Mouse (Mus musculus): ENCODE results near the gene 6430628N08Rik. TPM values are rescaled to one million over a fixed set of nuclear protein-coding genes. Genes with fewer than 3 reads are reported as not detected.

Gene 6430628N08Rik
- polyA plus RNA-seq, 1 experiment from 2014 or later = not detected

DNA sequence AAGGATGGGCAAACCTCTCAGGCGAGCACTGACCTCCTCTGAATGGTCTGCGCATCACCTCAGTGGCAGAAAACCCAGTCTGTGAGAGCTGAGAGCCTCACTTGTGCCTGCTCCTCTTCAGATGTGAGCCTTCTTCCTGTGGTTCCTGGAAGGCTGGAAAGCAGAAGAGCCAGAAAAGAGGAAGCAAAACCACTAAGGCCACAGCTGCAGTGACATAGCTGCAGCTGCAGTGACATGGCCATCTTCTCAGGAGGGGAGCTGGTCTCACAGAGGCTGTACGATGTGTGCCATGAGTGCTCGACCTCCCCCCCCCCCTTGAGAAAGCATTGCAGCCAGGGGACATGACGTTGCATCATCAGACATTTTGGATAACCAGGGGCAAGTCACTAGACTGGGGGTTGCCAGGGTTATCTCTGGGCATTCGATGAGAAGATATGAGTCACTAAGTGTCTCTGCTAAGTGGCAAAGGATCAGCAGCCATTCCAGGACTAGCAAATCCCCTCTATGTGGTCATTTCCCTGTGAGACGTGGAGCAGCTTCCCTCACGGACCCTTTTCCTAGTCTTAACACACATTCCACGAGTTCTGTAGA is 33.1 kb upstream of the 6430628N08Rik start:
- H3K4me1 ChIP-seq = peaks cover 19% of the 10 kb centered on the region
- H3K27me3 ChIP-seq = no peaks in the 10 kb centered on the region
- no peak overlapping the region for H3K4me2 ChIP-seq
- H3K4me3 ChIP-seq (replicated peaks) = no peak overlapping the region
- H3K9me3 ChIP-seq = no peaks in the 10 kb centered on the region
- WGBS = 83% methylated on average over 9 of the region's 9 CpGs
- H3K27ac ChIP-seq = no peak overlapping the region
- H3K9ac ChIP-seq = no peak overlapping the region
- peaks cover 48% of the 10 kb centered on the region for H3K36me3 ChIP-seq (replicated peaks)
- no peak for ATAC-seq (ENCODE audit: low FRiP score)

DNA sequence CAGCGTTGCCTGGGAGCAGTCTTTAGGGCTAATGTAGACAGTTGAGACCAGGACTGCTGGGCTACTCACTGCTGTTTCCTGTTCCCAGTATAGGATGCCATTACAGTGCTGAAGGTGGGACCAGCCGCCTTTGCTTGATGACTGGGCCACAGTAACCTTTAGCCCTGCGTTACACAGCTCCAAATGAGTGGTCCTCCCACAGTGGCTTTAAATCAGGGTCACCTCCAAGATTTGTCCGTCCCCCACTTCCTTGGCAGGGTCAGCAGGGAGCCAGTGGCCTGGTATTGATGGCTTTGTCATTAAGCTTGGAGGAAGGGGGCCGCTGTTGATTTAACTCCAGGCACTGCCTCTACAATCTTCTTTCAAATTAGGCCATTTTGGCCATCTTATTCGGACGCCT is 27.1 kb upstream of the 6430628N08Rik start:
- WGBS = 72% methylated on average over 7 of the region's 7 CpGs
- Histone ChIP-seq H3K36me3 (replicated peaks) (peaks cover 30% of the 10 kb centered on the region), H3K9me3 (no peaks in the 10 kb centered on the region), H3K27ac (no peak overlapping the region), H3K9ac (no peak overlapping the region), H3K4me3 (replicated peaks) (no peak overlapping the region), H3K4me2 (no peak overlapping the region), H3K4me1 (no peaks in the 10 kb centered on the region), H3K27me3 (0 out of 2 replicates have a peak, but pooled peaks cover 5% of the 10 kb centered on the region)
- ATAC-seq (ENCODE audit: low FRiP score) = no peak

DNA sequence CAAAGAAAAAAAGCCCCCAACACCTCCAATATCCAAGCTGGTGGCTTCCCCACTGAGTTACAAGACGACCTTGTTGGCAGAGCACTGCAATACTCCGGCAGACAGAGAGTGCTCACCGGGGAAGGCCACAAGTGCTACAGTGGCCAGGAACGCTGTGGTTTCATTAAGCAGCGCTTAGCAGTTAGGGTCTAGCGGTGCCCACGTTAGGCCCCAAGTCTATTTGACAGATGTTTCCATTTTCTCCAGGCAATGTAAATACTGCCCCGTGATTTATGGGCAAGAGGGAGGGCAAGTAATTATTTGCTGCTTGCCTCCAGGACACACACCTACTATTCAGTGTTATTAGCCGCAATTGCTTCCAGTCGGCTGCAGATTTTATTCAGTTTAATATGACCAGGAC is 26.6 kb upstream of the 6430628N08Rik start:
- H3K27ac ChIP-seq = no peak overlapping the region
- WGBS = 53% methylated on average over 10 of the region's 10 CpGs
- H3K4me2 ChIP-seq = no peak overlapping the region
- H3K4me3 ChIP-seq (replicated peaks) = no peak overlapping the region
- H3K9me3 ChIP-seq = no peaks in the 10 kb centered on the region
- ATAC-seq (ENCODE audit: low FRiP score) = no peak
- 0 out of 2 replicates have a peak, but pooled peaks cover 5% of the 10 kb centered on the region for H3K27me3 ChIP-seq
- H3K36me3 ChIP-seq (replicated peaks) = peaks cover 28% of the 10 kb centered on the region
- H3K4me1 ChIP-seq = no peaks in the 10 kb centered on the region
- H3K9ac ChIP-seq = no peak overlapping the region

DNA sequence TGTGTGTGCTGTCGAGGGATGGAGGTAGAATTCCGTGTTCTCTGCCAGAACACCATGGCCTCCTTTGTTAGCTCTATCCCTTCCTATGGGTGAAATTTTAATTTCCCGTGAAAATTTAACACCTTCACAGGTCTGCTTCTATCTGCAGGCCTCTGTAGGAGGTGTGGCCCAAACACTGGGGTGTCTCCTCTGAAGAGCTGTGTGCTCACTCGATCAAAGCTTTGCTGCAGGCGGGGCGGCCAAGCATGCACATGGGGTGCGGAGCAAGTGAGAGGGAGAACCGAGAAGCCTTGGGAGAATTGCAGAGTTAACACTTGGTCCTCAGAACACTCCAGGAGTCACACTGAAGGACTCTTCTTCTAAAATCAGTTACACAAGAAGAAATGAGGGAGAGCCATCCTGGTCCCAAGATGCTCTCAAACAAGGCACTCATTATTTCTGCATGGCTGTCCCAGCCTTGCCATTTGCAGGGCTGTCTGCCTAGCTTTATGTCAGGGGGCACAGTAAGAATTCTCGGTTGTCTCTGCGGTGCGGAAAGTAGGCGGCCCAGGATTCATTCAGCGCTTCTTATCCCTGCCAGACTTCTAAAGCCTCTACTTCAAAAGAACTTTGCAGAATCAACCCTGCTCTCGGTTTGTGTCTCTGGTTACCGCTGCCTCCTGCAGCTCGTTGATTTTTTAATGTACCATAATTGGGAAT is 20.8 kb upstream of the 6430628N08Rik start:
- H3K9me3 ChIP-seq = no peaks in the 10 kb centered on the region
- H3K27ac ChIP-seq = peak overlapping the region; percentile 58; the same call in 1 of the 2 replicates
- H3K4me2 ChIP-seq = peak overlapping the region; percentile 13; the same call in 1 of the 2 replicates
- H3K36me3 ChIP-seq (replicated peaks) = peaks cover 16% of the 10 kb centered on the region
- no peak for ATAC-seq (ENCODE audit: low FRiP score)
- H3K4me1 ChIP-seq = peaks cover 17% of the 10 kb centered on the region
- no peak overlapping the region for H3K4me3 ChIP-seq (replicated peaks)
- 13% methylated on average over 16 of the region's 16 CpGs for WGBS
- 0 out of 2 replicates have a peak overlapping the region, but pooled peaks have one; percentile 21 for H3K9ac ChIP-seq
- H3K27me3 ChIP-seq = 0 out of 2 replicates have a peak, but pooled peaks cover 5% of the 10 kb centered on the region

- Histone ChIP-seq H3K27ac (no peak overlapping the region), H3K4me1 (peaks cover 30% of the 10 kb centered on the region), H3K4me2 (no peak overlapping the region), H3K27me3 (no peaks in the 10 kb centered on the region), H3K36me3 (replicated peaks) (peaks cover 29% of the 10 kb centered on the region), H3K4me3 (replicated peaks) (no peak overlapping the region), H3K9ac (no peak overlapping the region), H3K9me3 (no peaks in the 10 kb centered on the region)
- no peak for ATAC-seq (ENCODE audit: low FRiP score)
- 77% methylated on average over 3 of the region's 3 CpGs for WGBS
Measured at GRCm38 (mm10) chr4:115873231-115873630, 17.2 kb upstream of the 6430628N08Rik start.

DNA sequence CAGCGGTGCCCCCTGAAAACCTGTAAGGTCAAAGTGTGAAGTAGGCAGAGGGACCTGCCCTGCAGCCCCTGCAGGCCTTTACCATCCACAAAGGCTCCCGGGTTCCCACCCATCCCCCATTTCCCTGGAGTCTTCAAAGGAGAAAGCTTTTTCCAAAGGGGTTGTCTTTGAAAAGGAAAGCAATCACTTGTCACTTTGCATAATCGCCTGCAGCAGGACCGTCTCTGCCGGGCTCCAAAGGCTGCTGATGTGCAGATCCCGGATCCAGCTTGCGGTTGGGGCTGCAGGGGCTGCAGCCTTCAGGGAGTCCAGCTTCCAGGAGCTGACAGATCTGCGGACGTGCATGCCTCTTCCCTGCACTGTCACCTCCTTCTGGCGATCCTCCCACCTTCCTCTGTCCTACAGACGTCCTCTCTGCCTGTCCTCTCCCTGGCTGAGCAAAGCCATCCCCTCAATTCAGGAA is 12.2 kb upstream of the 6430628N08Rik start:
- peak overlapping the region; percentile 36; the same call in 1 of the 2 replicates for H3K9ac ChIP-seq
- no peaks in the 10 kb centered on the region for H3K9me3 ChIP-seq
- no peaks in the 10 kb centered on the region for H3K27me3 ChIP-seq
- H3K4me2 ChIP-seq = peak overlapping the region; percentile 45
- peak overlapping the region; percentile 84 for H3K27ac ChIP-seq
- no peak overlapping the region for H3K4me3 ChIP-seq (replicated peaks)
- peaks cover 56% of the 10 kb centered on the region for H3K4me1 ChIP-seq
- peaks cover 20% of the 10 kb centered on the region; the same call in 1 of the 2 replicates for H3K36me3 ChIP-seq (replicated peaks)
- 1% methylated on average over 11 of the region's 11 CpGs for WGBS
- peak; percentile 57 for ATAC-seq (ENCODE audit: low FRiP score)

GRCm38 (mm10) chr4:115878828-115879227 is 11.6 kb upstream of the 6430628N08Rik start:
- Histone ChIP-seq H3K9me3 (no peaks in the 10 kb centered on the region), H3K4me3 (replicated peaks) (no peak overlapping the region), H3K9ac (no peak overlapping the region), H3K27me3 (0 out of 2 replicates have a peak, but pooled peaks cover under 1% of the 10 kb centered on the region), H3K36me3 (replicated peaks) (peaks cover 14% of the 10 kb centered on the region; the same call in 1 of the 2 replicates), H3K27ac (no peak overlapping the region), H3K4me2 (no peak overlapping the region), H3K4me1 (peaks cover 56% of the 10 kb centered on the region)
- ATAC-seq (ENCODE audit: low FRiP score) = no peak
- WGBS = 35% methylated on average over 9 of the region's 9 CpGs

DNA sequence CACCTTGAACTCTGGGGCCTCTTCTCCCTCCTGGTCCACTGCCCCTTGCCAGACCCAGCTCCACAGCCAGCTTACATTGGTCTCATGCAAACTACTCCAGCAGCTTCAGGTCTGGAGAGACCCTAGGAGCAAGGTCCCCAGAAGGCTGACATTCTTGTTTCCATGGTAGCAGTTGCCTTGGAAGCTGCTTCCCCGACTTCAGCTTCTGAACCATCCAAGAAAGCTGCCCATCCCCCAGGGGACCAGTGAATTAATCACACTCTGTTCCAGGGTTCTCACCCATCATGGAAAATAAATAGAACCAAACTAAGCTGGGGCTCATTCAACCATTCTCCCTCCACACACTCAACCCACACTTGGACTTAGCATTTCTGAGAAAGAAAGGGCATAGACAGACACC is 9.3 kb upstream of the 6430628N08Rik start:
- H3K4me3 ChIP-seq (replicated peaks) = no peak overlapping the region
- no peak overlapping the region for H3K9ac ChIP-seq
- peaks cover 56% of the 10 kb centered on the region for H3K4me1 ChIP-seq
- 0 out of 2 replicates have a peak, but pooled peaks cover 3% of the 10 kb centered on the region for H3K36me3 ChIP-seq (replicated peaks)
- WGBS = 6% methylated on average over 1 of the region's 1 CpGs
- H3K27me3 ChIP-seq = peaks cover 11% of the 10 kb centered on the region; the same call in 1 of the 2 replicates
- H3K27ac ChIP-seq = peak overlapping the region; percentile 62
- no peaks in the 10 kb centered on the region for H3K9me3 ChIP-seq
- H3K4me2 ChIP-seq = 0 out of 2 replicates have a peak overlapping the region, but pooled peaks have one; percentile 5
- peak; percentile 66 for ATAC-seq (ENCODE audit: low FRiP score)

DNA sequence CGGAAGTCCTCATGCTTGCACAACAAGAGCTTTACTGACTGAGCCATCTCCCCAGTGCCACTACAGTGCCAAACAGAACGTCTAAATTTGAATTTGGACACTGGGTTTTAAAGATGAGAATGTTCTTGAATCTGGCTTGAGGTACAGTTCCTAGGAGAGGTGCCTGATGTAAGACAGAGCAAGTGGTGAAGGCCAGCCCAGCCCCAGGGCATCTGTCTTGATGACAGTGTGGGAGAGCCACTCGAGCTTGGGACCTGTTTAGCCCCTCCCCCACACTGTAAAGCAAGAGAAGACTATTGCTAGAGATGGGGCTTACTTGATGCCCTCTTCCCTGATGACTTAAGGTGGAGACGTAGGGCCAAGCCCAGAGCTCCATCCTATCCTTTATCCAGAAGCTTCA is 8.3 kb upstream of the 6430628N08Rik start:
- Histone ChIP-seq H3K27me3 (peaks cover 12% of the 10 kb centered on the region; the same call in 1 of the 2 replicates), H3K4me1 (peaks cover 53% of the 10 kb centered on the region), H3K9ac (no peak overlapping the region), H3K27ac (no peak overlapping the region), H3K9me3 (no peaks in the 10 kb centered on the region), H3K4me3 (replicated peaks) (no peak overlapping the region), H3K36me3 (replicated peaks) (no peaks in the 10 kb centered on the region), H3K4me2 (no peak overlapping the region)
- WGBS = 70% methylated on average over 4 of the region's 4 CpGs
- ATAC-seq (ENCODE audit: low FRiP score) = no peak

DNA sequence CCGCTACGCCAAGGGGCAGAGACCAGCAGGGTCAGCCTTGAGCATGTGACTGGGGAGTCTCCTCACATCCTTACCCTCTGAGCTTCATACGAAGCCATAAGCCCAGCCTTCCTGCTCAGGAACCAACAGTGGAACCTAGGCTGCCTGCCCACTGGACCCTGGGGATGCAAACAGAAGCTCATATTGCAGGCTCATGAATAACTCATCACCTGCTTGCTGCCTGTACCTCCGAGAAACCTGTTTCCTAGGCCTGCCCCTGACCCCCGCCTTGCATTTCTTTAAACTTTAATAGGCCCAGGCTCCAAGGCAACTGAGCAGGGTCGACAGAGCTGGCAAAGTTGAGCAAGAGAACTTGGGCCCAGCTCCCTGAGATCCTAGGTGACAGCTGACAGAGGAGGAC is 6.4 kb upstream of the 6430628N08Rik start, which contains the start of gene Kncn:
TSS of gene Kncn (plus strand) at position 379 of the 400 bp plus-strand sequence.
- H3K27me3 ChIP-seq = peaks cover 24% of the 10 kb centered on the region
- H3K4me1 ChIP-seq = peaks cover 35% of the 10 kb centered on the region
- ATAC-seq (ENCODE audit: low FRiP score) = no peak
- H3K9me3 ChIP-seq = no peaks in the 10 kb centered on the region
- H3K36me3 ChIP-seq (replicated peaks) = no peaks in the 10 kb centered on the region
- H3K27ac ChIP-seq = no peak within 1 kb of the TSS
- no peak within 1 kb of the TSS for H3K4me3 ChIP-seq (replicated peaks)
- WGBS = 75% methylated on average over 6 of the region's 6 CpGs
- H3K4me2 ChIP-seq = no peak within 1 kb of the TSS
- H3K9ac ChIP-seq = no peak within 1 kb of the TSS

DNA sequence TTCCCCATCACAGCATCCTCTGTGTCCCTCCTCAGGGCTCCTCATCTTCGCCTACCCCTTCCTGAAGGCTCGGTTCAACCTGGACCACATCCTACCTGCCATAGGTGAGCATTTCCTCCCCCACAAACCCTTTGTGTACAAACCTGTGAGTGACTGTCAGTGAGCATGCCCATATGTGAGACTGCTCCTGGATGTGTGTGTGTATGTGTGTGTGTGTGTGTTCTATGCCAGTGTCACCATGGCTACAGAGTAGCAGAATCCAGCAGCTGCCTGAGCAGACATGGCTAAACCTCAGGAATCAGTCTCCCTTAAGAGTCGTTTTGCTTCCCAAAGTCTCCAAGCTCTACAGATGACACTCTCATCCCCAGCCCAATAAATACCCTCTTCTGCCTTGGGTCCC is 4.6 kb upstream of the 6430628N08Rik start:
- Histone ChIP-seq H3K9ac (no peak overlapping the region), H3K4me3 (replicated peaks) (no peak overlapping the region), H3K4me1 (peaks cover 27% of the 10 kb centered on the region), H3K4me2 (no peak overlapping the region), H3K27ac (0 out of 2 replicates have a peak overlapping the region, but pooled peaks have one; percentile 21), H3K9me3 (no peaks in the 10 kb centered on the region), H3K36me3 (replicated peaks) (no peaks in the 10 kb centered on the region), H3K27me3 (peaks cover 42% of the 10 kb centered on the region)
- 72% methylated on average over 3 of the region's 3 CpGs for WGBS
- no peak for ATAC-seq (ENCODE audit: low FRiP score)

DNA sequence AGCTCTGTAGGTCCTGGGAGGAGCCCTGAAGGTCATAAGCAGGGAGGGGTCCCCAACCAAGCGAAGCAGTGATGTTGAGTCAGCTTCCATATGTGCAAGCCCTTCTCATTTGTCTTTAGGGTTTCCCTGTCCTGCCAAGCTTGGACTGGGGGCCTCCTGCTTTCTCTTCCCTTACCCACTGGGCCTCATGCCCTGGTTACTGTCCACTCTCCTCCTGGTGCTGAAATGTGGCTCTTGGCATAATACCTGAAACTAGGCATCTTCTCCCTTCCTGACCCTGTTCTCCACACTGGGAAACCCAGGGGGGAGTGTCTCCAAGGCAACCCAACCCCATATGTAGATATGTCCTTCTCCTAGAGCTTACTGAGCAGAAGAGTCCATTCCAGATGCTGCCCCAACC is 3.6 kb upstream of the 6430628N08Rik start:
- H3K4me1 ChIP-seq = peaks cover 18% of the 10 kb centered on the region
- no peak overlapping the region for H3K27ac ChIP-seq
- 50% methylated on average over 1 of the region's 1 CpGs for WGBS
- H3K4me2 ChIP-seq = no peak overlapping the region
- no peaks in the 10 kb centered on the region for H3K9me3 ChIP-seq
- H3K27me3 ChIP-seq = peaks cover 53% of the 10 kb centered on the region
- H3K4me3 ChIP-seq (replicated peaks) = no peak overlapping the region
- H3K9ac ChIP-seq = no peak overlapping the region
- no peak for ATAC-seq (ENCODE audit: low FRiP score)
- no peaks in the 10 kb centered on the region for H3K36me3 ChIP-seq (replicated peaks)
